ENCODE assay signal across 8 mouse cellular contexts in genomic region chr10:94311511-94312006, GRCm38 (mm10). TPM values are rescaled to one million over a fixed set of nuclear protein-coding genes. Genes with fewer than 3 reads are reported as not detected.
A peak's percentile ranks its signal among the peaks of the same experiment; 100 is the strongest.
DNase-seq lines count a peak whose midpoint lies in the region; ATAC-seq lines count a peak whose summit lies in the region.

Tmcc3 (plus strand) TSS chr10:94311949.

- no peaks in the 10 kb centered on the region for H3K36me3 ChIP-seq in heart, embryonic 10.5 days
- no peaks in the 10 kb centered on the region for H3K36me3 ChIP-seq in midbrain, embryonic 15.5 days (replicated peaks)

- peaks cover 14% of the 10 kb centered on the region for H3K4me1 ChIP-seq in heart, embryonic 10.5 days
- peaks cover 12% of the 10 kb centered on the region for H3K4me1 ChIP-seq in midbrain, embryonic 15.5 days

- peak within 1 kb of the TSS; percentile 71 for H3K4me3 ChIP-seq in heart, embryonic 10.5 days
- H3K4me3 ChIP-seq in midbrain, embryonic 15.5 days = peak within 1 kb of the TSS; percentile 47

- H3K4me2 ChIP-seq in midbrain, embryonic 15.5 days = peak within 1 kb of the TSS; percentile 97

- peak within 1 kb of the TSS; percentile 52 for H3K9ac ChIP-seq in midbrain, embryonic 15.5 days

- peak within 1 kb of the TSS; percentile 73 for H3K27ac ChIP-seq in heart, embryonic 10.5 days
- H3K27ac ChIP-seq in midbrain, embryonic 15.5 days = no peak within 1 kb of the TSS

- peaks cover 23% of the 10 kb centered on the region for H3K27me3 ChIP-seq in heart, embryonic 10.5 days (ENCODE audit: insufficient read depth, poor library complexity, severe bottlenecking)
- no peaks in the 10 kb centered on the region for H3K27me3 ChIP-seq in midbrain, embryonic 15.5 days (replicated peaks)

- DNase-seq in cerebellum, adult 18-20 months = peak; percentile 13 to 27
- DNase-seq in cerebellum, adult 11 months = no peak
- DNase-seq in thymus, postnatal 0 days (ENCODE audit: low spot score) = no peak
- no peak for DNase-seq in thymus, adult 18-20 months
- DNase-seq in heart, embryonic 10.5 days (ENCODE audit: low spot score) = no peak
- DNase-seq in layer of hippocampus, postnatal 10 days (ENCODE audit: low spot score in 2 of 2) = no peak
- DNase-seq in right cerebral cortex, adult 2 months (ENCODE audit: low spot score in 2 of 2) = no peak

- 3% methylated on average over 19 of the region's 19 CpGs for whole genome bisulfite sequencing in heart, embryonic 10.5 days
- 2% methylated on average over 19 of the region's 19 CpGs for WGBS in midbrain, embryonic 15.5 days

- peak; percentile 40 for ATAC-seq in midbrain, embryonic 15.5 days (replicated peaks)

- no peaks in the 10 kb centered on the region for H3K9me3 ChIP-seq in heart, embryonic 10.5 days
- no peaks in the 10 kb centered on the region for H3K9me3 ChIP-seq in midbrain, embryonic 15.5 days

RNA-seq across cellular contexts. Expression of gene Tmcc3, which starts in this region (rescaled TPM):
- 12.2 and 14.0 TPM in 2 replicates for polyA plus RNA-seq in thymus, postnatal 0 days (2015; fragmentation: Nextera tagmentation; extraction: Ambion mirVana)
- 9.8 and 12.2 TPM in 2 replicates for polyA plus RNA-seq in heart, embryonic 10.5 days (2016; fragmentation: Nextera tagmentation; extraction: Ambion mirVana)
- 10 to 100 TPM; 31.7 to 31.8 TPM for total RNA-seq in layer of hippocampus, postnatal 10 days (2021)
- polyA plus RNA-seq in midbrain, embryonic 15.5 days (2015; fragmentation: Nextera tagmentation; extraction: Ambion mirVana) = 12.0 and 13.7 TPM in 2 replicates

Comparison
In these comparisons a context has a peak if more than half of its experiments do, and no peak if none do; other contexts are left out.
1. DNase-seq: peak in cerebellum, adult 18-20 months (2 of 2); none in cerebellum, adult 11 months (single experiment), thymus, postnatal 0 days (single experiment), thymus, adult 18-20 months (0 of 2), heart, embryonic 10.5 days (single experiment), layer of hippocampus, postnatal 10 days (0 of 2) and right cerebral cortex, adult 2 months (0 of 2).